Mouse (Mus musculus) embryonic facial prominence, embryonic 11.5 days (tissue): ENCODE measurements around the gene Spaca3. TPM values are rescaled to one million over a fixed set of nuclear protein-coding genes. Genes with fewer than 3 reads are reported as not detected.

Experiments
- ATAC-seq: fragments of 200-750 bp; cut with Nextera tagmentation; replicated peaks from 2 replicates; pipeline ENCODE4 v1.8.0; 2017; ENCODE audit warnings: low read depth; ENCODE audit not compliant: insufficient number of reproducible peaks, low FRiP score, low TSS enrichment
- DNase-seq: peaks from one replicate; pipeline ENCODE4 v3.0.0-alpha.2; 2015; ENCODE audit warnings: low spot score
- H3K27ac ChIP-seq: fragments of 300-500 bp; sonication (generic); replicated peaks from 2 replicates; pipeline ENCODE4 v1.5.1; 2014; ENCODE audit warnings: mild to moderate bottlenecking, low read depth, low read length, control low read depth
- H3K27me3 ChIP-seq: fragments of 300-500 bp; sonication (generic); 2 replicates; pipeline ENCODE4 v1.6.1; 2014; ENCODE audit warnings: mild to moderate bottlenecking, low read length, moderate library complexity, mixed read lengths; ENCODE audit not compliant: control insufficient read depth, insufficient read depth
- H3K36me3 ChIP-seq: fragments of 300-500 bp; sonication (generic); replicated peaks from 2 replicates; pipeline ENCODE4 v1.6.1; 2014; ENCODE audit warnings: low read depth, mild to moderate bottlenecking, low read length, moderate library complexity, mixed read lengths; ENCODE audit not compliant: control insufficient read depth, insufficient read depth
- H3K4me1 ChIP-seq: fragments of 300-500 bp; sonication (generic); 2 replicates; pipeline ENCODE4 v1.6.1; 2014; ENCODE audit warnings: low read length, mixed read lengths; ENCODE audit not compliant: control insufficient read depth, insufficient read depth
- H3K4me2 ChIP-seq: fragments of 300-500 bp; sonication (generic); 2 replicates; pipeline ENCODE4 v1.6.1; 2014; ENCODE audit warnings: low read depth, mild to moderate bottlenecking, control low read depth, low read length, moderate library complexity
- H3K4me3 ChIP-seq: fragments of 300-500 bp; sonication (generic); 2 replicates; pipeline ENCODE4 v1.5.1; 2014; ENCODE audit warnings: low read depth, low read length, control low read depth
- H3K9ac ChIP-seq: fragments of 300-500 bp; sonication (generic); replicated peaks from 2 replicates; pipeline ENCODE4 v1.6.1; 2014; ENCODE audit warnings: mild to moderate bottlenecking, control low read depth, low read length
- H3K9me3 ChIP-seq: fragments of 300-500 bp; sonication (generic); replicated peaks from 2 replicates; pipeline ENCODE4 v1.6.1; 2016; ENCODE audit warnings: mild to moderate bottlenecking, low read length, inconsistent platforms, mixed read lengths; ENCODE audit not compliant: control insufficient read depth
- WGBS: fragments of 180-500 bp; shearing (Covaris S2); extraction: QIAGEN DNeasy Blood & Tissue Kit; methylation state at CpG from one replicate; pipeline ENCODE4 v1.1.7; 2014; 5-methylcytosine and 5-hydroxymethylcytosine counted together
- polyA plus RNA-seq: library from polyadenylated mRNA; unstranded; fragments of >200 nt; fragmentation: Nextera tagmentation; extraction: Ambion mirVana; gene quantifications from 2 replicates; pipeline ENCODE4 v1.2.1, GENCODE M21; 2014

The Spaca3 gene
- polyA plus RNA-seq, 1 experiment from 2014 or later = not detected

- H3K9me3 ChIP-seq = no peaks in the 10 kb centered on the region
- no peaks in the 10 kb centered on the region for H3K36me3 ChIP-seq
- H3K27ac ChIP-seq = no peak overlapping the region
- H3K4me3 ChIP-seq = no peak overlapping the region
- no peaks in the 10 kb centered on the region for H3K4me1 ChIP-seq
- WGBS = 94% methylated on average over 1 of the region's 1 CpGs
- H3K9ac ChIP-seq = no peak overlapping the region
- DNase-seq = no peak
- no peak for ATAC-seq
- H3K4me2 ChIP-seq = no peak overlapping the region
- H3K27me3 ChIP-seq = no peaks in the 10 kb centered on the region
Observed at GRCm38 (mm10) chr11:80868039-80868438, 9.9 kb downstream of the Spaca3 start.

GRCm38 (mm10) chr11:80872509-80873474 is 14.6 kb downstream of the Spaca3 start:
- Histone ChIP-seq H3K27me3 (no peaks in the 10 kb centered on the region), H3K36me3 (no peaks in the 10 kb centered on the region), H3K4me2 (no peak overlapping the region), H3K27ac (no peak overlapping the region), H3K4me1 (no peaks in the 10 kb centered on the region), H3K9ac (no peak overlapping the region), H3K9me3 (no peaks in the 10 kb centered on the region), H3K4me3 (no peak overlapping the region)
- WGBS = 65% methylated on average over 17 of the region's 17 CpGs
- ATAC-seq = no peak
- DNase-seq = peak; percentile 76

GRCm38 (mm10) chr11:80877131-80877651 is 19.0 kb downstream of the Spaca3 start:
- Histone ChIP-seq H3K27ac (no peak overlapping the region), H3K9ac (no peak overlapping the region), H3K9me3 (no peaks in the 10 kb centered on the region), H3K36me3 (no peaks in the 10 kb centered on the region), H3K4me2 (no peak overlapping the region), H3K4me3 (no peak overlapping the region), H3K27me3 (no peaks in the 10 kb centered on the region), H3K4me1 (no peaks in the 10 kb centered on the region)
- DNase-seq (no peak), ATAC-seq (no peak)
- 56% methylated on average over 11 of the region's 11 CpGs for WGBS

- H3K36me3 ChIP-seq = no peaks in the 10 kb centered on the region
- no peak overlapping the region for H3K4me2 ChIP-seq
- WGBS = 82% methylated on average over 2 of the region's 2 CpGs
- ATAC-seq (no peak), DNase-seq (no peak)
- no peaks in the 10 kb centered on the region for H3K9me3 ChIP-seq
- H3K27me3 ChIP-seq = no peaks in the 10 kb centered on the region
- no peaks in the 10 kb centered on the region for H3K4me1 ChIP-seq
- no peak overlapping the region for H3K9ac ChIP-seq
- H3K27ac ChIP-seq = no peak overlapping the region
- no peak overlapping the region for H3K4me3 ChIP-seq
Observed at GRCm38 (mm10) chr11:80878026-80878425, 19.9 kb downstream of the Spaca3 start.

- no peaks in the 10 kb centered on the region for H3K36me3 ChIP-seq
- no peak overlapping the region for H3K9ac ChIP-seq
- no peaks in the 10 kb centered on the region for H3K9me3 ChIP-seq
- WGBS = 86% methylated on average over 7 of the region's 7 CpGs
- H3K4me2 ChIP-seq = no peak overlapping the region
- DNase-seq (no peak), ATAC-seq (no peak)
- H3K27ac ChIP-seq = no peak overlapping the region
- H3K4me1 ChIP-seq = no peaks in the 10 kb centered on the region
- no peak overlapping the region for H3K4me3 ChIP-seq
- H3K27me3 ChIP-seq = no peaks in the 10 kb centered on the region
Observed at GRCm38 (mm10) chr11:80882229-80882810, 24.2 kb downstream of the Spaca3 start.

GRCm38 (mm10) chr11:80884521-80885231 is 26.5 kb downstream of the Spaca3 start:
- DNase-seq (no peak), ATAC-seq (no peak)
- Histone ChIP-seq H3K9me3 (no peaks in the 10 kb centered on the region), H3K27me3 (no peaks in the 10 kb centered on the region), H3K4me3 (no peak overlapping the region), H3K27ac (no peak overlapping the region), H3K9ac (no peak overlapping the region), H3K4me1 (no peaks in the 10 kb centered on the region), H3K4me2 (no peak overlapping the region), H3K36me3 (no peaks in the 10 kb centered on the region)
- WGBS = 82% methylated on average over 6 of the region's 6 CpGs

GRCm38 (mm10) chr11:80886365-80886764 is 28.2 kb downstream of the Spaca3 start:
- H3K9me3 ChIP-seq = no peaks in the 10 kb centered on the region
- no peaks in the 10 kb centered on the region for H3K36me3 ChIP-seq
- no peak for DNase-seq
- no peaks in the 10 kb centered on the region for H3K27me3 ChIP-seq
- no peak overlapping the region for H3K27ac ChIP-seq
- 82% methylated on average over 7 of the region's 7 CpGs for WGBS
- H3K4me3 ChIP-seq = no peak overlapping the region
- no peaks in the 10 kb centered on the region for H3K4me1 ChIP-seq
- H3K4me2 ChIP-seq = no peak overlapping the region
- no peak overlapping the region for H3K9ac ChIP-seq
- no peak for ATAC-seq
